Mouse (Mus musculus) gastrocnemius, postnatal 4 days (tissue): ENCODE results near the gene Cdkn2b. TPM values are rescaled to one million over a fixed set of nuclear protein-coding genes. Genes with fewer than 3 reads are reported as not detected.

Experiments used
- DNase-seq, 2 experiments: peaks; one replicate each; pipeline ENCODE4 v3.0.0; 2021 to 2022; ENCODE audit warnings: low spot score in 2 of 2, mixed read lengths in 2 of 2
- long read RNA-seq, 2 experiments: library from polyadenylated mRNA; stranded (forward); transcript quantifications; one replicate each; pipeline ENCODE4 v2.0.0; 2021
- total RNA-seq, 2 experiments: library from RNA; stranded (reverse); gene quantifications; 2 replicates each; pipeline ENCODE4 v1.2.3; 2021

Gene Cdkn2b
- total RNA-seq = under 1 TPM in 1 of 2 experiments, not detected in 1; 0.44 TPM
- long read RNA-seq, experiment 1, partial matches to known transcripts = 0 of 1 reads
- long read RNA-seq, experiment 1, other reads (novel, unspliced or antisense) = 0 of 1 reads
- long read RNA-seq, experiment 2, partial matches to known transcripts = 0 of 1 reads
- long read RNA-seq, experiment 2, other reads (novel, unspliced or antisense) = 0 of 1 reads

DNA sequence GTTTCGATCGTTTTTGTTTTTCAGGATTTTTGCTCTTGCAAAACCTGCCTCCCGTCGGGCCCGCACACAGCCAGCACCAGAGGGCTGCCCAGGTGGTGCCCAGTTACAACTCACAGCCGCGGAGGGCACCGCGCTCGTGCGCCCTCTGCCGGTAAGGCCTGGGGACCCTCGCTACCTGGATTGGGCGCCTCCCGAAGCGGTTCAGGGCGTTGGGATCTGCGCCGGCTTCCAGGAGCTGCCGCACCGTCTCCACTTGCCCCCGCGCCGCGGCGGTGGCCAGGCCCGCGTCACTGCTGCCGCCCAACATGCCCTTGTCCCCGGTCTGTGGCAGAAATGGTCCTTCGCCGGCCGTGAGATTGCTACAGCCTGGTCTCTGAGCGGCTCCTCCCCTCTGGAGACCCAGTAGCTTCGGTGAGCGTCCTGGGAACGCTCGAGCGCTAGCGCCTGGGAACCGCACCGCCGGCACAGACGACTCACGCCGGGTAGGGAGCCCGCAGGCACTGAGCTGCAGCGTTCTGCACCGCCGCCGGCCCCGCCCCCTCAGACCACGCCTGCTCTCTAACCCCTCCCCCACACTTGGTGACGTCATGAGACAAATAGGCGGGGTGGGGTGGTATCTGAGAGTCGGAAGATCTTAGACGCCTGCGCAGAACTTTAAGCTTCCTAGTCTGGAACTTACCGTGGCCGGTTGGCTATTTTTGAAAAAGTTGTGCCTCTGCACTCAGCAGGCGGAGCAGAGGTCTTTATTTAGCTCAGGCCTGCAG lies at the start of gene Cdkn2b:
Cdkn2b (minus strand) TSS at position 549 of the 764 bp plus-strand sequence.
- peak; percentile 70 to 78 for DNase-seq

GRCm38 (mm10) chr4:89360349-89360748 lies 49.5 kb upstream of the Cdkn2b start:
- peak in 1 of 2 experiments; percentile 16 for DNase-seq

DNA sequence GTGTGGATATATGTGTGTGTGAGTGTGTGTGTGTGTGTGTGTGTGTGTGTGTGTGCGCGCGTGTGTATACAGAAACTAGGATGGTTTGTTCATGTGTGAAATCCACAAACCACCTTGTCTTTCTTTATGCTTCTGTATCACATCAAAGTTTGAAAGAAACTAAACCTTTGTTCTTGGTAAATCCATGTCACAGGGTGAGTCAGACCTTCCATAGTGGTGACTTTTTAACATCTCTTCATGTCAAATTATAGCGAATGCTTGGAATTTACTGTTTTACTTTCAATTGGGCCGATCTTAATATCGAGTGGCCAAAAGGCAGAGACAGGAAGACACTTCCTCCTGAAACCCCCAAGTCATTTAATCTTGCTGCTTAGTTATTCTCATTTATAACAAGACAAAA lies 48.7 kb upstream of the Cdkn2b start:
- no peak for DNase-seq

DNA sequence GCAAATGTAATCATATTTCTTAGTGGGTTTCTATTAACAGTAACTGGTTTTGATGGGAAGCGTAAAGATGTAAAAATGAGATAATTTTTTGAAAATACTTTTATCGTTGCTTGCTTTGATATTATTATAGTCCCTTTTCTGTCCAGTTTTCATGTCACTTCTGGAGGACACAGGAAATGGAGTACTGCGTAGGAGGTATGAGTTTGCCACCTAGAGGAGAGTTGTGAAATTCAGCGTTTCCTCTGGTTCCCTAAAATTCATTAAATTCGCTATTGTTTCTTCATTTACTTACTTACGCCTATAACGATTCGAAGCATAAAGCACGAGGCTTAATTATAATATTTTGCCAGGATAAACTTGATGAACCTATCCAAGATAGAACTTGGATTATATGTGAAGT lies 43.1 kb upstream of the Cdkn2b start:
- DNase-seq = no peak

DNA sequence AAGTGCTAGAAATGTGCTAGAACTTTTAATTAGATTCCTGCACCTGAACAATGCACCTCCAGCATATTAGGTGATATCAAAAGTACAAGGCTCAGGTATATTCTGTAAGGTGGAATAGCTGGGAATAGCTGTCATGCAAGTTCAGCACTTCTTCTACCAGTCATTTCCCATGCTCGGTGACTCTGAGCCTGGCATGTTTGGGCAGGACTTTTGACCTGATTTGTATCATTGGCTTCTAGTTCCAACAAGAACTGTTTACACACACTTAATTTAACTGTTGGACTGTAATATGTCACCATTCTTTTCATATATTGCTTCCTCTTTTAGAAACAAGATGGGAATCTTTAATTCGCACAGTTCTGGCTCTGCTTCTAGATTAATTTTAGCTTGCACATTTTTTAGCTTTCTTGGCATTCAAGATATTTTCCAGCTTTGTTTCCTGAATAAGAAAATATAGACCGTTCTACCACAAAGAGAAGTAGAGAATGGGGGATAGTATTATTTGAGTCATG lies 42.3 kb upstream of the Cdkn2b start:
- no peak for DNase-seq

DNA sequence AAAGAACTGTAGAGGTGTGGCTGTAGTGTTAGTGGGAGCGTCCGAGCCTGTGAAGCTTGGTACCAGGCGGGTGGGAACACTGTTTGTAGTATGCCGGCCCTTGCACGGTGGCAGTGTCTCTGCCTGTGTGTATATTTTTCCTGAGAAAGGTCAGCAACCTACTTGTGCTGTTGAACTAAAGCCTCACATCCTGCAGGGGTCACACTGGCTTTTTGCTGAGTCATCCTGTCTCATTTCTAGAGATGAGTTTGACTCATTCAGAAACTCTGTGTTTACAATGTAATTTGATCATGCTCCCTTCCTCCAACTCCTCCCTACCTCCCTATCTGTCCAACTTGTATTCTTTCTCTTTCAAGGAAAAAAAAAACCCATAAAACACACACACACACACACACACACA lies 40.6 kb upstream of the Cdkn2b start:
- DNase-seq = no peak

GRCm38 (mm10) chr4:89350938-89351451 lies 40.2 kb upstream of the Cdkn2b start:
- DNase-seq = no peak

DNA sequence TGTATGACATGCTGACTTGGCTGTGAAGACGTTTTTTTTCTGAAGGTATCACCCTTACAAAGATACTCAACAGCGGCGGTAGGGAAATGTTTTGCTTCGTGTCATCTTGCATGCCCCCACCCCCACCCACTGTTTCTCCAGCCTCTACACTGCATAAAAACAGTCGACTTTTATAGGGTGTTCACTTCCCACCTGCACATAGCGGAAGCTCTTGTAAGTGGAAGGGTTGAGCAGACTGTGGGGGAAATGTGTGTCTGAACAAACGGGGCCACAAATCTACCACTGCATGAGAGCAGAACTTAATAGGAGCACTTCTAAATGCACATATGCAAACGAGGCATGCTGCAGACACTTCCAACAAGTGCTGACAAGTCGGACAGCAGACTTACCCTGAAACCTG lies 39.6 kb upstream of the Cdkn2b start:
- no peak for DNase-seq

DNA sequence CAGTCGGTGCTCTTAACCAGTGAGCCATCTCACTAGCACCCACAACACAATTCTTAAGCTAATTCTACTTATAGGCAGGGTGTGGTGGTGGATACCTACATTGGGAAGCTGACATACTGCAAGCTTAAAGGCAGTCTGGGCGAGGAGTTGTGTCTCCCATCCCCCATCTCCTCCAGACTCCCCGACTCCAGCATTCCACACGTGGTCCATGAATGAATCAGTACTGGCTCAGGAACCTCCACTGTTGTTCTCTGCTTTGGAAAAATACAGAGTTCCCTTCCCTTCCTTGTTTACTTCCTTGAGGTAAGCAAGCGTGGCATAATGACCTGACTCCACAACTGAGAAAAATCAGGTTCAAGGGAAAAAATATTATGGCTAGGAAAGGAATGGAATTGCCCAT lies 38.0 kb upstream of the Cdkn2b start:
- DNase-seq = no peak

DNA sequence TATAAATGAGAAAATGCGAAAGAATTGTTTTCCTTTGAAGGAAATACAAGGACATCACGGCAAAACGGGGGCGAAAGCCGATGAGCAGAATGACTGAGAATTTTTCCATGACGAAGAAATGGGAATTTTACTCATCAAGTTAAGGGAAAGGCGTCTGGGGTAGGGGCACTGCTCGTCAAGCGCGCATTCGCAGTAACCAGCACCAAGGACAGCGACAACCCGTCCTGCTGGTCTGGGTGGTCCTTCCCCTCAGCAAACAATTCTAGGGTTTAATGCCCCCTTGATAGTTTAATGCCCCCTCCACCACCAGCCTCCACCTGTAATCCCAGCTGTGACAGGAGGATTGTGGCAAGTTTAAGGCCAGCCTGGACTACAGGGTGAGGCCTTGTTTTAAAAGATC lies 2.6 kb upstream of the Cdkn2b start:
- no peak for DNase-seq

- no peak for DNase-seq
Observed at GRCm38 (mm10) chr4:89309996-89310395, 843 bp downstream of the Cdkn2b start.

GRCm38 (mm10) chr4:89308001-89308400 lies 2.8 kb downstream of the Cdkn2b start:
- DNase-seq = no peak

- DNase-seq = no peak
Observed at GRCm38 (mm10) chr4:89306798-89307365, 4.0 kb downstream of the Cdkn2b start.

DNA sequence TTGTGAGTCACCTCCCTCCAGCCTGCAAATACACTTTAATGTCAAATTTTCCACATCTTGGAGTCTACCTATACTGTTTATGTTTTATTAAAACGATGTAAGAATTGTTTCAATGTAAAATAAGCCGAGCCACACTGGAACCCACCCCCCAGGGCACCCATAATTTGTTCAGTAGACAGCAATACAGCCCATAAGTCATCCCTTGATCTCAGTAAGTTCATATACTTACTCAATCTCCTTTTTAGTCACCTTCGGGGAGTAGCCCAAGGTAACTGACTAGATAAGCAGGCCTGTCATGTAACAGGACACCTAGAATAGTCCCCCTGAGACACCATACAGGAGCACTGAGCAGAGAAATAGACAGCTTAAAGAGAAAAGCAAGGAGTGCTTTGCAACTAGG lies 5.1 kb downstream of the Cdkn2b start:
- DNase-seq = no peak

GRCm38 (mm10) chr4:89303281-89303995 lies 7.4 kb downstream of the Cdkn2b start:
- DNase-seq = no peak

DNA sequence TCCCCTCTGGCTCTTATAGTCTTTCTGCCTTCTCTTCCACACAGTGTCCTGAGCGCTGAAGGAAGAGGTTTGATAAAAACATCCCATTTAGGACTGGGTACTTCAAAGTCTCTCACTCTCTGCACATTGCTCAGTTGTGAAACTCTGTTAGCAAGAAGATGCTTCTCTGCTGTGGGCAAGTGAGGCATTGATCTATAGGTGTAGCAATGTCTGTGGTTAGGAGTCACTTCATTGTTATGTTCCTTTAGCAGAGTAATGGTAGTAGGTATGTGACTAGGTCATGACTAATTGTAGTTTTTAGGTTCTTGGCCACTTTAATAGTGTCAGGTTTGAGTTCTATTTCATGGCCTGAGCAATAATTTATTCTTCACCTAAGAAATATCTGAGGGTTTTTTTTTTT lies 8.7 kb downstream of the Cdkn2b start:
- DNase-seq = no peak

DNA sequence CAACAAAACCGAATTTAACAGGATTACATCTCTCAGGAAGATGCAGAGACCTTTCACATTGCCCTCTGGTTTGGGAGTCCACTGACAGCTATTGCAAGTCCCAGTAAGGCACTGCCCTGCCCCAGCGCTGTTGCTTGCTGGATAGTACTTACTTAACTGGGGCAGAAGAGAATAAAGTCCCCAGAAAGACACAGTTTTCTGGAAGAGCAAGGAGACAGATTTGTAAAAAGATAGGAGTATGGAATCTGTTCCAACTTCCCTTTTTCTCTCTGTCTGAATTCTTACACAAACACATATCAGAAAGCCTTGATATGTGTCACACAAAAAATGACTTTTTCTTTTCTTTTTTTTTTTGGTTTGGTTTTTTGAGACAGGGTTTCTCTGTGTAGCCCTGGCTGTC lies 11.1 kb downstream of the Cdkn2b start:
- DNase-seq = no peak

- no peak for DNase-seq
Observed at GRCm38 (mm10) chr4:89295441-89296220, 15.2 kb downstream of the Cdkn2b start.

GRCm38 (mm10) chr4:89294486-89295440 lies 16.1 kb downstream of the Cdkn2b start, which contains the start of gene Cdkn2a:
Cdkn2a (minus strand) TSS chr4:89294653.
- DNase-seq = peak; percentile 42 to 66
